Mouse (Mus musculus) kidney, adult 11 months (tissue): ENCODE measurements around the gene Prdm11.

Experiments
- DNase-seq: peaks from one replicate; pipeline ENCODE4 v3.0.0; 2022

Gene Prdm11

DNA sequence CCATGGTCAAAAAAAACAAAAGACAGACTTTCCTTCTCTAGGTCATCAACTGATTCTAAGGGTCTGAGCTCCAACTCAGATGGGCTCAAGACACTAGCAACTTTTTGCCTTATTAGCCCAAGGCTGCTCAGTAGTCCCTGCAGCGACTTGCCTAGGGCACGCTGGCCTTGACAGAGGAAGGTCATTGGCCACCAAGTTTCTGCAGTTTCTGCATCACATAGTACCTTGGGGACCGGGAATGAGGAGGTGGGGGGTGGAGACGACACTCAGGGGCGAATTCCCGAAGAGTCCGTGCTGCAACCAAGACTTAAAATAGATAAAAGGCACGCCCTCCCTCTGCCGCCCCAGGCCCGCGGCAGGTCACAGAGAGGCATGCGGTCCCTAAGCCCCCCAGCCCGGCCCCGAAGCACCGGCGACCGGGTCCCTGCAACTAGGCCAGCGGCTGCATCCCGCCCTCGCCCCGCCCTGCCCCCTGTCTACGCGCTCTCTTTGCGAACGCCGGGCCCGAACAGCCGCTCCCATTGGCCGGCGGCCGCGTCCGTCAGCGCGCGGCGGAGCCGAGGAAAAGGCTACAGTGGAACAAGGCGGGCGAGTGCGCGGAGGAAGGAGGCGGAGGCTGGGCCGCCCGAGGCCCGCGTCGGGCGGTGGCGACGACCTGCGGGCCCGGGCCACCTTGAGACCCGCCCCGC is 694 bp downstream of the Prdm11 start:
- DNase-seq = peak; percentile 94

GRCm38 (mm10) chr2:93043449-93044157 is 2.4 kb downstream of the Prdm11 start:
- DNase-seq = no peak

DNA sequence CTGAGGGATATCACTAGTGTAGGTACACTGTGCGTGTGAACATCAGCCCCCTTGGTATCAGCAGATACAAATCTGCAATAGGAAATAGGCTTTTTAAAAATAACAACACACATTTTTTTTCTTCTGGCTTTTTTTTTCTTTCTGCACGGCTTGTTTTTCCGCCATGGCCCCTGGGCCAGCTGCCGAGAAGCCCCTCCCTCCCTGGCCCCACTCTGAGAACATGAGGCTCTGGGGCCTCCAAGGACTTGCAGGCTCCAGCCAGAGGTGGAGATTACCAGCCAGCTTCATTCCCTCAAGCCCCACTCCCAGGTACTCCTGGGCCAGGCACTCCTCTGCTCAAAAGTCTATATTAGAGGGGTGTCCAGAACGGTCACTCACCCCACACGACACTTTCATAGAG is 4.5 kb downstream of the Prdm11 start:
- DNase-seq = no peak

GRCm38 (mm10) chr2:93040841-93041240 is 5.1 kb downstream of the Prdm11 start:
- DNase-seq = no peak

DNA sequence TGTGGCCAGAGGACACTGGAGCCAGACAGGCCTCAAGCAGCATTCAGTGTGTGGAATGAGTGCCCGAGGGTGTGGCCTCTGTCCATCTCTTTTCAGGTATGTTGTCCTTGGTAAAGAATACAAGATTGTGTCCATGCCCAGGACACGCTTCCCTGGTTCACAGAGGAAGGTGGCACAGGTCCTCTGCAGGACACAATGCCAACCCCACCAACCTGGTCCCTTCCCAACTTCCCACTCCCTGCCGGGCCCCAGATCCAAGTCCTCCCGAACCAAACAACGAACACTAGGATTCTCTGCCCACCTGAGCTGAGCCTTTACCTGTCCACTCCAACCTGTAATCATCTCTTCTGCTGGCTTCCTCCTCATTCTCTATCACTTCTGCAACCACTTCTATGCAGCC is 6.3 kb downstream of the Prdm11 start:
- no peak for DNase-seq

DNA sequence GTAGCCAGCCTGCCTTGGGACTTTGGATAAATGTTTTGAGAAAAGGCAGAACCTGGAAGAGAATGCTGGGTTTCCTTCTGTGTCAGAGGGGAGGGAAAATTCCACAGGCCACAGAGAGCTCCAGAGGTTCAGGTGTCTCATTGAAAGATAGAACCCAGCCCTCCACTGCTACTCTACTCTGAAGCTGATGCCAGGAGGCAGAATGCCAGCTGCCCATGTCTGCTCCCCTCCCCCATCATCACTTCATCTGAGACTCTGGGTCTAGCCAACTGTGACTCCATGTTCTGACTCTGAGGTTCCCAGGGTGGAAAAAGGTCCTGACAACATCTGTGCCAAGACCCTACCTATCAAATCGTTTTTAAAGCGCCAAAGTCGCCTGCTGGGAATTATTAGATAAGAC is 6.9 kb downstream of the Prdm11 start:
- no peak for DNase-seq

DNA sequence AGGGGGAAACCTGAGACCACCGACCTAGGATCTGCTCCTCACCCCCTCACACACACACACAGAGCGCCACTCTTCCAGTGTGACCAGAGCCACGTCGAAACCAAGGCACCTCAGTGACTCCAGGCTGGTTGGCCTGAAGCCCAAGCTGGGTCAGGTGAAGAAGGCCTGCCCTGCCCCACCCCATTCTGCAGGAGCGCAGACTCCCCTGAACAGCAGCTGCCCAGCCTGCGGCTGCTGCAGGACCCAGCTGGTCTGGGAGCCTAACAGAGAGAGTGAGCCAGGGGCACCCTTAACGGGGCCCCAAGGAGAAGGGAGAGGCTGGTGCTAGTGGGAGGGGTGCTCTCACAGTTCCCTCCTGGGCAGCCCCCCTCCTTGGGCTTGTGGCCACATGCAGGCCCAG is 10.3 kb downstream of the Prdm11 start:
- peak; percentile 67 for DNase-seq

DNA sequence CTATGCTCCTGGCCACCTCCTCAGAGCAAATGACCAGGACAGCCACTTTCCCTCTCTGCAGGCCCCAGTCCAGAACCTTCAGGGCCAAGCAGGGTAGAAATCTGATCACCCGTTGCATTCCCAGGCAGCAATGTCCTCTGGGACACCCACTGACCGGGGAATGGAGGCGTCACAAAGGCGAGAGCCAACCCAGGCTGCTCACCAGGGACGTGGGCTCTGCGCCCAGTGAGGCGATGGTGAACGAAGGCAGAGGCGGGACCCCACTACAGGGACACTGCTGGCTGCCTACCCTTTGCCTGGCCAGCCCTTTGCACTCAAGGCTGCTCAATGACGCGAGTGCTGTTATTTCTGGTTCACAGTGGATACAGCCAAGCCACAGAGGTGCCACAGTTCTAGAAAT is 13.3 kb downstream of the Prdm11 start:
- DNase-seq = peak; percentile 67

DNA sequence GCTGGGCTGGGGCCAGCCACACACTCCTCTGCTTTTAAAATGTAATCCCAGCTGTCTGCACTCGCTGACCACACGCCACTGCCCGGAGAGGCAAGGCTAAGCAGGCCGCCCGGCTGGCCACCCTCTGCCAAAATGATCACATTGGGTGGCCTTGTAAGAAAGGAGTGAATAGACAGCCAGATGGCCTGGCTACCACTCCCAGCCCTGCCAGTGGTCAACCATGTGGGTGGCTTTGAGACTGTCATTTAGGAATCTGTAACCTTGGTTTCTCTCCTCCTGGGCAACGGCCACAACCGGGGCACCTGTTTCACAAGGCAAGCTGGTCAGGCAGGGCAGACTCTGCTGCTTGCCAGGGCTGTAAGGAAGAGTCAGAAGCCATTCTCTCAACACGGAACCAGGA is 13.9 kb downstream of the Prdm11 start:
- peak; percentile 74 for DNase-seq

GRCm38 (mm10) chr2:93031021-93031420 is 14.9 kb downstream of the Prdm11 start:
- no peak for DNase-seq

DNA sequence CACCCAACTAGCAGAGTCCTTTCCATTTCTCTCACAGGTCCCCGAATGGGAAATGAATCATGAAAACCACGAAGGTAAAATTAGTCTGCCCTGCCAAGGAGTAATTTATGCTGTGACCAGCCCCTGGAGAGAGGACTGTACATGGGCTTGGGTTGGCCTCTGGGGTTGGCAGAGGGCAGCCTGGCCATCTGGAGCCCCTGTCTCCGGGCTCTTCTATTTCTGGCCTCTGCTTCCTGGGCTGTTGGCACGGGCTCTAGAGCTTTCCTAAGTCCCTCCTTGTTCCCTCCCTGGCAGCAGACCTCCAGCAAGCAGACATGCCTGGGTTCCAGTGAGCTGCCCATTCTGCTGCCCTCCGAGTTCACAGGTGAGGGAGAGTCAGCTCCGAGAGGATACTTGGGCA is 15.9 kb downstream of the Prdm11 start:
- DNase-seq = no peak

- peak; percentile 47 for DNase-seq
Observed at GRCm38 (mm10) chr2:93029267-93030060, 16.5 kb downstream of the Prdm11 start.

GRCm38 (mm10) chr2:93028865-93029264 is 17.1 kb downstream of the Prdm11 start:
- no peak for DNase-seq

- DNase-seq = no peak
Observed at GRCm38 (mm10) chr2:93027713-93028112, 18.3 kb downstream of the Prdm11 start.

DNA sequence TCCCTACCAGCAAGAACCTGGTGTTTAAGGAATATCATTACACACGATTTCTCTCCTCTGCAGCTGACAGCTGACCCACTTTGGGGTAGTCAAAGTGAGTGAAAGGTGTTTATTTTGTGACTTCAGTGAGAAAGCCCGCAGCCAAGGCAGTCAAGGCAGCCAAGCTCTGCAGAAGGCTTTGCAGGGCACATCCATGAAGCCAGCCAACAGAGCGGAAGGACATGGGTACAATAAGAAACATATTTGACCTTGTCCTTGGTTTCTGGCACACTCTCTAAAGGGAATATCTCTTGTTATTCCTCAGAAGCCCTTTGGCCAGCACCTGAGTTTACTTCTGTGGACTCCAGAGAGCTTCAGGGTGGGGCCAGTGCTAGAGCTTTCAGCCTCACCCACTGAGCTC is 21.5 kb downstream of the Prdm11 start:
- no peak for DNase-seq

DNA sequence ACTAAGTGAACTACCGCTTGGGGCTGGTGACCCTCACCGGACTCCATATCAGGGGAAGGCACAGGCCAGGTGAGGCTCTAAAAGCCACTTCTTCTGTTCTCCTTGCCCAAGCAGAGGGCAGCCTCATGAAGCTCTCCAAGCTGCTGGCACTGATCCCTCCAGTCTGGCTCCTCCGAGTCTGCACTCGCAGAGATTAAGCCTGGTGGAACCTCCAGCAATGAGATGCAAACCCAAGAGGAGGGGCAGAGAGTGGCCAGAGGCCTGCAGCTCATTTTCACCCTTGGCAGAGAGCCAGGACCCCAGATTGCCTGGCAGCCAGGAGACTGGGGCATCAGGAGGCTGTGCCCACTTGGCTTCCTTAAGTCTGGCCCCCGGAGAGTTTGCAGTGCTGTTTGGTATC is 27.1 kb downstream of the Prdm11 start:
- peak; percentile 30 for DNase-seq

GRCm38 (mm10) chr2:93017151-93017550 is 28.8 kb downstream of the Prdm11 start:
- DNase-seq = no peak

DNA sequence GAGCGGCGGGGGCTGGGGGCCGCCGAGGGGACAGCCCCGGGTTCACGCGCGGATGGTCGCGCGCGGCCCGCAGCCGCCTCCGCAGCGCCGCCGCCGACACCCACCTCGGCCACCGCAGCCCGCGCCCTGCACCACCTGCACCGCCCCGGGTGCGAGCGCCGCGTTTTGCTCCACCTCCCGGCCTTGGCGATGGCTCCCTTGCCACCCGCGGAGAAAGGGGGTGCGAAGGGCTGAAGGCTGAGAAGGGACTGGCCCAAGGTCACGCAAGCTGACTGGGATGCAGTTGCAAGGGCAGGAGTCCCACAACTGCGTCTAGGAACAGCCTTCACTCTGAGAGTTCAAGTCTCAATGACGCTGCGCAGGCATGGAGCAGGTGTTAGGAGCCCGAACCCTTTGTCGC is 30.9 kb downstream of the Prdm11 start:
- DNase-seq = no peak

- DNase-seq = peak; percentile 62
Observed at GRCm38 (mm10) chr2:93014093-93014937, 31.7 kb downstream of the Prdm11 start.

DNA sequence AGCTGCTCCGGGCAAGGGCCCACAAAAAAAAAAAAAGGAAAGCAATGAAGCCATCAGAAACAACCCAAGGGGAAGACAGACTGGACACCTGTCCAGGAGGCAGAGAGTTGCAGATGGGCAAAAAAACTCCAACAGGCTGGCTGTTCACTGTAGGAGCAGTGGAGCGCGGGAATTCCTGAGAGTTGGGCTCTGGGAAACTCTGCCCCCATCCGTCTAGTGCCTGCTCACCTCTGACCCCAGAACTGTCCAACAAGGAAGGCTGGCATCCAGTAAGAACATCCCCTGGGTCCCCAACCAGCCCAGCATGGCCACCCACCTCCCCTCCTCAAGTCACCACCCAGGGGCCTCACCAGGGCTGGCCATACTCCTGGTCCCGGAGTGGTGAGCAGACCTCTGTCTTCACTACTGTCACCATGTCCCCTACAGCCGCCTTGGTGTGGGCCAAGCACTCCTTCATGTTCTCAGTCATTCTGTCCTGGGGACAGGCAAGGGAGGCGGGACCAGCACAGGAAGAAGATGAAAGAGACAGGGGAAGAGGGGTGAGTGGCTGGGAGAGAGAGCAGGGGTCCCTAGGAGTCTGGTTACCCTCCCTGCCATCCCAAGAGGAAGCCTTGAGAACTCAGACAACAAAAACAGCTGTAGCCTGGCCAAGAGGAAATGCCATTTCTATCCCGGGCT is 32.4 kb downstream of the Prdm11 start:
- no peak for DNase-seq

DNA sequence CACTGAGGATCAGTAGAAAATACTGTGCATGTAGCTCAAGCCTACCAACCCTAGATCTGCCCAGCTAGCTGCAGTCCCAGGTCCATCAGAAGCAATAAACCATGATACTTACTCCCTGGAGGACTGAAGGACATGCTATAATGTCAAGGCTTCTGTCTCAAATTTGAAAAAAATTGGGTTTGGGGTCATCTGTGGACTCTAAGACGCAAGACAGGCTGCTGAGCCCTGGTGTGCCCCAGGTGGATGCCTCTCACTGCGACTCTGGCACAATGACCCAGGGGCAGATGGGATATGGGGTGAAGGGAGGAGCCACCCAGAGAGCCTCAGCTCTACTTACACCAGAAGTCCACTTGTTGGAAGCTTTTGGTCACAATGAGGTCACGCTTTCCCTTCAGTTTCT is 33.0 kb downstream of the Prdm11 start:
- no peak for DNase-seq

GRCm38 (mm10) chr2:93011933-93012332 is 34.0 kb downstream of the Prdm11 start:
- DNase-seq = no peak
